ENCODE assay signal across 8 mouse cellular contexts in the genomic region with DNA sequence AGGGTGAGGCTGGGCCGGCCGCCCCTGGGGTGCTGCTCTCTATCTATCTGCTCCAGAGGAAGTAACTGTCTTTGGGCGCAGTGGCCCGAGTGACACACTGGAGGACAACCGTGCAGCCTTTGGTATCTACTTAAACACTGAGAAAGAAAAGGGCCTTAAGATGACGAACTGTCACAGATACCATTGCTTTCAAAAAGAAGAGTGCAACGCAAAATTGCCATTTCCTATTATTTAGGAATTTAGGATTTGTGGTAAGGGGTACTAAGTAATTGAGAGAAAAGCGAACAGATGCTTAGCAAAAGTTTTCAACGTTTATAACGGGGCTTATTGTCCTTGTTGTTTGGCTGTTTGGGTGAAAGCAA.
DNase-seq lines count a peak whose midpoint lies in the region; ATAC-seq and TF ChIP-seq lines count a peak whose summit lies in the region.

No protein-coding gene starts in this region.

- H3K9me3 ChIP-seq in heart, embryonic 14.5 days (ENCODE audit: control insufficient read depth, low read length), result no peaks in the 10 kb centered on the region
- no peaks in the 10 kb centered on the region for H3K9me3 ChIP-seq in hindbrain, embryonic 10.5 days

- ATAC-seq in heart, embryonic 14.5 days (ENCODE audit: insufficient number of reproducible peaks, insufficient read depth, low FRiP score, low read depth), result peak; percentile 58
- ATAC-seq in Patski, result peak; percentile 22
- ATAC-seq in megakaryocyte progenitor cell, adult 5-6 weeks (replicated peaks; ENCODE audit: poor library complexity), result peak; percentile 54

- no peaks in the 10 kb centered on the region for H3K36me3 ChIP-seq in heart, embryonic 14.5 days (ENCODE audit: control insufficient read depth, insufficient read depth, low read length)
- no peaks in the 10 kb centered on the region for H3K36me3 ChIP-seq in hindbrain, embryonic 10.5 days

- in situ Hi-C loops in Patski (cut with MboI; ENCODE audit: low pct_unique_long_range_greater_than_20kb), result no loop called here

- POLR2A ChIA-PET in Patski (lab: Charles Lee), result no interaction called here

- intact Hi-C loops in heart, postnatal 10 days (cut with DNase I), result loop anchor here (5.0 kb wide), 1 partner anchor 199 kb away; no protein-coding TSS in a partner anchor
- intact Hi-C loops in gastrocnemius, postnatal 14 days (cut with DNase I; ENCODE audit: low total_unique reads), result no loop called here

- TF ChIP-seq CTCF in Patski (IDR thresholded peaks at IDR 0.05), result no peak

- peak overlapping the region; percentile 87 for H3K4me2 ChIP-seq in heart, embryonic 14.5 days (ENCODE audit: low read length)

- H3K27me3 ChIP-seq in heart, embryonic 14.5 days (ENCODE audit: control insufficient read depth, insufficient read depth, low read length), result no peaks in the 10 kb centered on the region
- no peaks in the 10 kb centered on the region for H3K27me3 ChIP-seq in Patski
- 0 out of 2 replicates have a peak, but pooled peaks cover 4% of the 10 kb centered on the region for H3K27me3 ChIP-seq in hindbrain, embryonic 10.5 days (ENCODE audit: insufficient read depth, poor library complexity, severe bottlenecking)

- WGBS in heart, embryonic 14.5 days, result 13% methylated on average over 10 of the region's 10 CpGs
- 8% methylated on average over 10 of the region's 10 CpGs for WGBS in hindbrain, embryonic 10.5 days

- H3K4me3 ChIP-seq in heart, embryonic 14.5 days (ENCODE audit: control insufficient read depth in 1 of 2, insufficient read depth in 1 of 2, low read depth in 1 of 2, low read length in 2 of 2), result peak overlapping the region; percentile 89 to 95
- peak overlapping the region; percentile 86 for H3K4me3 ChIP-seq in hindbrain, embryonic 10.5 days

- peaks cover 0 to 19% of the 10 kb centered on the region in 2 experiments for H3K4me1 ChIP-seq in heart, embryonic 14.5 days (ENCODE audit: control insufficient read depth in 2 of 2, insufficient read depth in 2 of 2, low read length in 2 of 2)
- peaks cover 82% of the 10 kb centered on the region for H3K4me1 ChIP-seq in hindbrain, embryonic 10.5 days (replicated peaks)

- peak overlapping the region; percentile 95 for H3K9ac ChIP-seq in heart, embryonic 14.5 days (ENCODE audit: low read length)

- DNase-seq in heart, postnatal 10 days, result no peak
- DNase-seq in Patski (ENCODE audit: low read depth, low spot score), result no peak
- no peak for DNase-seq in hindbrain, embryonic 10.5 days (ENCODE audit: low spot score)
- no peak for DNase-seq in right cerebral cortex, postnatal 14 days
- no peak for DNase-seq in kidney, postnatal 25 days
- DNase-seq in gastrocnemius, postnatal 14 days, result no peak

- CTCF ChIA-PET in Patski (lab: Charles Lee), result no interaction called here

- H3K27ac ChIP-seq in heart, embryonic 14.5 days (replicated peaks in 1 of 2; ENCODE audit: control insufficient read depth in 1 of 2, insufficient read depth in 1 of 2, low read depth in 2 of 2, low read length in 2 of 2), result peak overlapping the region; percentile 62 to 91
- H3K27ac ChIP-seq in hindbrain, embryonic 10.5 days, result peak overlapping the region; percentile 97
